Mouse (Mus musculus): ENCODE results near the gene Tmem120b.

DNA sequence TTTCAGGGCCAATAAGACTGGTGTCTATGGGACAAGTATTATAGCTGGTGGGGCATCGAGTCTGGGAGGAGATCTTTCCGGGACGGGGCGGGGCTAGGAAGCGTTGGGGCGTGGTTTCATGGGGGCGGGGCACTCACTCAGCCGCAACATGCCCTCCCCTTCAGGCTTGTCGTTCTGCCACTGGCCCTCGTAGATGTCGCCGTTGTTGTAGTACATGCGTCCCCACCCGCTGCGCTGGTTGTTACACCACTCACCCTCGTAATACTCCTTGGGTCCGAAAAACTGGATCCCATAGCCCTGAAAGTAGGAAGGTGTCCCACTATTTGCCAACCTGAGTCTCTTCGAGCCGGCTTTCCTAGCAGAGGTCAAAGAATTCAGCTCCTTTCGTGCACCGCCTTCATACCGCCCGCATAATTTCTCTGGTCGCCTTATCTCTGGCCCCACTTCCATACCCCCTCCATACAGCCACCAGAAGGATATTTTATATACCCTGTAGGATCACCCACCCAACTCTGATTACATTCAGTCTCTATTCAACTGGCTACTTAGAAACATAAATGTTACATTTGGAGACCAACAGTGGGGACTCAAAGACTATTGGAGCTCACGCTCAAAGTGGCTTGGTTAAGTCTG, 29.0 kb upstream of the Tmem120b start:
- TF ChIP-seq POLR2A (IDR thresholded peaks at IDR 0.05; ENCODE audit: insufficient read depth, low read depth, low read length): no peak
- no peak for TF ChIP-seq CTCF (IDR thresholded peaks at IDR 0.05; ENCODE audit: insufficient read depth, low read depth, low read length)

Data from olfactory bulb, adult 2 months (tissue).